Mouse (Mus musculus) gastrocnemius, adult 2 months (tissue): ENCODE results near the gene Phkb. TPM values are rescaled to one million over a fixed set of nuclear protein-coding genes. Genes with fewer than 3 reads are reported as not detected.
A peak's percentile ranks its signal among the peaks of the same experiment; 100 is the strongest.
"Not testable (repeated sequence)": the region's sequence is repeated elsewhere in the genome, so short reads cannot be mapped to it uniquely, and the experiment has no call there.

ENCODE experiments used
- DNase-seq: peaks from one replicate; pipeline ENCODE4 v3.0.0; 2022
- H3K27ac ChIP-seq: fragments of 200-600 bp; 2 replicates; pipeline ENCODE4 v1.8.1; 2022; ENCODE audit warnings: mild to moderate bottlenecking
- H3K4me3 ChIP-seq: fragments of 200-600 bp; 2 replicates; pipeline ENCODE4 v1.8.1; 2022; ENCODE audit warnings: mild to moderate bottlenecking, moderate library complexity
- CTCF ChIP-seq: fragments of 200-600 bp; IDR thresholded peaks from 2 replicates; pipeline ENCODE4 v1.8.1; 2022; ENCODE audit warnings: antibody characterized with exemption, mild to moderate bottlenecking, moderate library complexity
- intact Hi-C: fragments of 180-260 bp; cut with DNase I; formaldehyde crosslinking; loops from one replicate; pipeline ENCODE4 v1.15.1; 2025
- long read RNA-seq, 2 experiments: library from polyadenylated mRNA; stranded (forward); transcript quantifications; one replicate each; pipeline ENCODE4 v2.0.0; 2021
- total RNA-seq, 2 experiments: library from RNA; stranded (reverse); gene quantifications; 2 replicates each; pipeline ENCODE4 v1.2.3; 2021

The Phkb gene
- total RNA-seq = 100 to 1,000 TPM; 268 to 447 TPM
- long read RNA-seq, experiment 1, full-length matches to known transcripts = 6 of 382 reads
- long read RNA-seq, experiment 1, partial matches to known transcripts = 42 of 382 reads
- long read RNA-seq, experiment 1, other reads (novel, unspliced or antisense) = 334 of 382 reads
- long read RNA-seq, experiment 2, partial matches to known transcripts = 40 of 420 reads
- long read RNA-seq, experiment 2, other reads (novel, unspliced or antisense) = 379 of 420 reads

- peak; percentile 96 for DNase-seq
- TF ChIP-seq CTCF = no peak; the same call in 1 of the 2 replicates
- peak within 1 kb of the TSS; percentile 91 for H3K4me3 ChIP-seq
- H3K27ac ChIP-seq = peak within 1 kb of the TSS; percentile 98
- intact Hi-C loops = loop anchor here (2.0 to 5.0 kb wide), 2 partner anchors 140 to 191 kb away; partner anchors contain the start of gene Neto2
Measured at GRCm38 (mm10) chr8:85840657-85841488, at the start of gene Phkb, which contains the start of gene Itfg1. Phkb (plus strand) TSS chr8:85840959. Itfg1 (minus strand) TSS chr8:85840921.

- DNase-seq, H3K27ac ChIP-seq, intact Hi-C loops, H3K4me3 ChIP-seq: not testable (repeated sequence)
Measured at GRCm38 (mm10) chr8:85796392-85796791, 44.4 kb upstream of the Phkb start.

- intact Hi-C loops = no loop called here
- no peak overlapping the region for H3K4me3 ChIP-seq
- H3K27ac ChIP-seq = no peak overlapping the region
- DNase-seq = no peak
- no peak for TF ChIP-seq CTCF
Measured at GRCm38 (mm10) chr8:85800164-85800563, 40.6 kb upstream of the Phkb start.

GRCm38 (mm10) chr8:85801408-85801807, 39.4 kb upstream of the Phkb start:
- intact Hi-C loops = no loop called here
- H3K4me3 ChIP-seq = no peak overlapping the region
- DNase-seq = no peak
- TF ChIP-seq CTCF = no peak
- H3K27ac ChIP-seq = no peak overlapping the region

DNA sequence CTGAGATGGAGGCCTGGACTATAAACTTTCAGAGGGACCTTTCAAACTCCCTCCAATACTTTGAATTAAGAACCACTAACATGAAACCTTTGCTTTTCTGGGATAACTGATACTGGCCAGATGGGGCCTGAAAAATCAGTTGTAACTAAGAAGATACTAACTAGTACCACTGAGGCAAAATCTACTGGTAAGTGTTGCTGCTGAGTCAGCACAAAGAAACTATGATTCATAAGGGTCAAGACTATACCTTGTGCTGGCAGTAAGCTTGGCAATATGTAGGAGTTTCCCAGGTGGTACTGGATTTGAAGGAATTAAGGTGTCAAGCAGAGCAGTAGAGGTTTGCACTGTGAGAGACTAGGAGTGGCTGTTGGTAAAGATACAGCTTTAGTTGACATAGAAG, 27.1 kb upstream of the Phkb start:
- Histone ChIP-seq H3K4me3 (no peak overlapping the region), H3K27ac (no peak overlapping the region)
- intact Hi-C loops = no loop called here
- DNase-seq = no peak
- no peak for TF ChIP-seq CTCF

- H3K4me3 ChIP-seq = peak overlapping the region; percentile 91
- intact Hi-C loops = loop anchor here (2.0 to 5.0 kb wide), 2 partner anchors 139 to 192 kb away; partner anchors contain the start of gene Neto2
- TF ChIP-seq CTCF = no peak
- DNase-seq = no peak
- H3K27ac ChIP-seq = peak overlapping the region; percentile 98
Measured at GRCm38 (mm10) chr8:85839916-85840656, 673 bp upstream of the Phkb start.

GRCm38 (mm10) chr8:85841489-85841795, 683 bp downstream of the Phkb start:
- Histone ChIP-seq H3K27ac (peak overlapping the region; percentile 98), H3K4me3 (peak overlapping the region; percentile 91)
- no peak for TF ChIP-seq CTCF
- intact Hi-C loops = loop anchor here (2.0 to 5.0 kb wide), 2 partner anchors 141 to 191 kb away; partner anchors contain the start of gene Neto2
- DNase-seq = no peak

DNA sequence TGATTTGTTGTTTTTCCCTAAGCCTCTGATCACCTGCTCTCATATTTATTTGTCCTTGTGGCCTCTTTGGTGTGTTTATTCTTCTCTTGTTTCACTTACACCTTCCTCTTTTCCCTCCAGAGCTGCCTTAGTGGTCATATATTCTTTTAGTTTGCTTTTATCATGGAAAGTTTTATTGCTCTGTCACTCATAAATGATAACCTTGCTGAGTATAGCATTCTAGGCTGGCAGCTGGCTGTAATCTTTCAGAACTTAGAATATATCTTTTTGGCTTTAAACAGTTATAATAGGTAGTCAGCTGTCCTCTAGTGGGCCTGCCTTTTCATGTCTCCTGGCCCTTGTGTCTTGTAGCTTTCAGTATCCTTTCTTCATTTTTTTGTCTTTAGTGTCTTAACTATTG, 5.1 kb downstream of the Phkb start:
- no peak for TF ChIP-seq CTCF
- intact Hi-C loops = loop anchor here (5.0 kb wide), 1 partner anchor 91 kb away; no protein-coding TSS in a partner anchor
- no peak for DNase-seq
- peak overlapping the region; percentile 56; the same call in 1 of the 2 replicates for H3K27ac ChIP-seq
- H3K4me3 ChIP-seq = no peak overlapping the region

DNA sequence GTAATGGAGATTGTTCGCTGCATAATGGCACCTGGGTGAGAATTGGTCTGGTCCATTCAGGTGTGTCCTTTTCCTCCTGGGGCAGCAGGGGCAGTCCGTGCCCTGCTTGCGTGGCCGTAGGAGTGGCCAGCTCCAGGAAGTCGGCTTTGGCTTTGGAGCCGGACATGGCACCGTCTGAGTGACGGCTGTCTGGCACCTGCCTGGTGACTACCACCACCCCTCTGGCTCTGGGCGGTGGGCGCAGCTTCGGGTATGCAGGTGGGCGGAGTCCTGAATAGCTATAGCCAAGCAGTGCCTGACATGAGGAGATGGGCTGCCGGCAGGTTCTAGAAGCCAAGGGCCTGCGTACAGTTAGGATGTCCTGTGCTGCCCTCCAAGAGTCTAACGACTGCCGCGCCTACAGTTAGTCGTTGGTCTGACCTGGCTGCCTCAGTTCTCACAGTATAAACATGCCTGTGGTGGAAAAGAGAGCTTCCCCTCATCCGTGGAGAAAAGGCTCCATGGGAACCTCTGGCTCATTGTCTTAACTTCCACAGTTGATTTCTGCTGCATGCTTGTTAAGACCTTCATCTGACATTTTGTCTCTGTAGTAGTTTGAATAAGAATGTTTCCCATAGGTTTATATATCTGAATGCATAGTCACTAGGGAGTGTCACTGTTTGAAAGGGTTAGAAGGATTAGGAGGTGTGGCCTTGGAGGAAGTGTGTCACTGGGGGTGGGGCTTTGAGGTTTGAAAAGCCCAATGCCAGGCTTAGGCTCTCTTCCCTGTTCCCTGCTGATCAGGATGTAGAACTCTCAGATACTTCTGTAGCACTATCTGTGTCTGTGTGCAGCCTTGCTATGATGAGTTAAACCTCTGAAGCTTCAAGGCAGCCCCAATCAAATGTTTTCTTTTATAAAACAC, 13.7 kb downstream of the Phkb start:
- DNase-seq = no peak
- no peak overlapping the region; the same call in 1 of the 2 replicates for H3K27ac ChIP-seq
- intact Hi-C loops = no loop called here
- TF ChIP-seq CTCF = no peak
- H3K4me3 ChIP-seq = no peak overlapping the region

DNA sequence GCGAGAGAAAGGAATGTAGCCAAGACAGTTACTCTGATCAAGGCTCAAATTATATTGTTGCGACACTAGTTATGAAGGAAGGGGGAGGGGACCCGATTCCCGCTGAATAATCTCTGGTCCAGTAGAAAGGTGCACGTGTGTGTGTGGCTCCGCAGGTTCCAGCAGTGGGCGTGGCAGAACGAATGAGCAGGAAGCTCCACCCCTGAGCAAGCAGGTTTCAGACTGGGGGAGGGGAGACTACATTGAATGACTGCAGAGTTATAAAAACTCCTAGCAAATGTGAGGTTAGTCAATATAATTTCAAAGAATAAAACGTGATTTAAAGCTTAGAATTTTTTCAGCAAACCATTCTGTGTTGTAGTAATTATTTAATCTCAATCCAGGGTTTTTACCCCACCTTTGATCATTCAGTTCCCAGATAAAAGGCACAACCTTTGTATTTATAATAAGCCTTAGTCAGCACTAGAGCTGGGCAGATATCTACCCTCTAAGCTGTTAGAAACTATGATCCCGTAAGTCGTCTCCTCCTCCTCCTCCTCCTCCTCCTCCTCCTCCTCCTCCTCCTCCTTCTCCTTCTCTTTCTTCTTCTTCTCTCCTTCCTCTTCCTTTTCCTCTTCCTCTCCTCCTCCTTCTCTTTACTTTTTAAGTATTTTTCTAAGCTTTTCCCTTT, 16.6 kb downstream of the Phkb start:
- DNase-seq, H3K4me3 ChIP-seq, intact Hi-C loops: not testable (repeated sequence)
- peak overlapping the region; percentile 24; the same call in 1 of the 2 replicates for H3K27ac ChIP-seq

- intact Hi-C loops = no loop called here
- H3K27ac ChIP-seq = peak overlapping the region; percentile 92
- TF ChIP-seq CTCF = no peak
Measured at GRCm38 (mm10) chr8:85860612-85861011, 19.9 kb downstream of the Phkb start.

More at GRCm38 (mm10) chr8:85860612-85861011, 19.9 kb downstream of the Phkb start:
- H3K4me3 ChIP-seq = peak overlapping the region; percentile 13; the same call in 1 of the 2 replicates
- no peak for DNase-seq
